Mouse (Mus musculus): ENCODE measurements around the gene Rps6ka2.

- TF ChIP-seq ZC3H11A (IDR thresholded peaks at IDR 0.05; ENCODE audit: borderline replicate concordance, low read depth, low read length) (no peak), ZNF384 (IDR thresholded peaks at IDR 0.05; ENCODE audit: low read depth, low read length) (no peak), CHD2 (IDR thresholded peaks at IDR 0.05; ENCODE audit: low read depth, low read length) (no peak), HCFC1 (IDR thresholded peaks at IDR 0.05; ENCODE audit: borderline replicate concordance, insufficient read depth, low read length) (no peak)
Observed at GRCm38 (mm10) chr17:7210648-7211047, 40.7 kb downstream of the Rps6ka2 start.
